Mouse (Mus musculus): ENCODE results near the gene Ccni.
A peak's percentile ranks its signal among the peaks of the same experiment; 100 is the strongest.

Gene Ccni

DNA sequence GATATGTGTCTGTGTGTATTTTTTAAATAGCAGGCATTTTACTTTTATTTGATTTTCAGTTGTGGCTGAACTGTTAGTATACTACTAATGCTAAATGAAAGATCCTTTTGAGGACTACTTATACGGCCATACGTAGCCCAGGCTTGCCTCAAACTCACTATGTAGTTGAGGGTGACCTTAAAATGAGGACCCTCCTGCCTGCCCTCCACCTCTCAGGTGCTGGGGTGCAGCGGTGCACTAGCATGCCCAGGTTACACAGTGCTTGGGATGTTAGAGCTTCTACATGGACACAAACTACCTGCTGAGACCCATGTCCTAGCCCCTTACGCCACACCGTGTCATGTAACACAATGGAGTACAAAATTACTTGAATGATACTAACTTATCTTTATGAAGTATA is 15.9 kb downstream of the Ccni start:
- DNase-seq: no peak

DNA sequence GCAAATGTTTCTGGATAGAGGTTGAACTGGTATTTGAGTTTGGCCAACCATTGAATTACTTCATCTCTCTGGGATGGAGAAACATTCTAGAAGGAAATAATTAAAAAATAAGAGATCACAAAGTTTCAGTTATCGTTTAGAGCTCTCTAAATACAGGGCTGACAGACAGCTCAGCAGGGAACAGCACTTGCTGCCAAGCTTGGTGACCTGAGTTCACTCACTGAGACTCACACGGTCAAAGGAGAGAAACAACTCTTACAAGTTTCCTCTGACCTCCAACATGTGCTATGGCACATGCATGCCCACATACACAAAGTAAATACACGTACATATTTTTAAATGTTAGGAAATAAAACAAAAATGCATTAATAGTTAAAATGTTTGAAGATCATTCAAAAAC is 16.7 kb downstream of the Ccni start:
- no peak for DNase-seq

DNA sequence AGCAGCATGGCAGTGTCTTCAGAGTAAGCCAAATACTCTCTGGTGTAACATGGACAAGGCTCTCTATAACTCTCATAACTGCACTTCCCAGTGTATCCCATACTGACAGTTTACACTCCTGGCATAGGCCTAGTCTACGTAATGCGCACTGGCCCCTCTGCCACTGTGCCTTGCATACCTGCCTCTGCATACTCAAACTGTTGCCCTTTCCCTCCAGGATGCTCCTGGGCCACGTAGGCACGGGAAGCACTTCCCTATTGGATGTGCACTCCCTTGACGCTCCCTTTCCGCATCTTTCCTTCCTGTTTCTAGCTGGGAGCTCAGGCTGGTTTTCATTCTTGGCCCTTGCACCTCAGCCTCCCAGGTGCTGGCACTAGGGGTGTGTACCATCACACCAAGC is 21.7 kb downstream of the Ccni start:
- no peak for DNase-seq

DNA sequence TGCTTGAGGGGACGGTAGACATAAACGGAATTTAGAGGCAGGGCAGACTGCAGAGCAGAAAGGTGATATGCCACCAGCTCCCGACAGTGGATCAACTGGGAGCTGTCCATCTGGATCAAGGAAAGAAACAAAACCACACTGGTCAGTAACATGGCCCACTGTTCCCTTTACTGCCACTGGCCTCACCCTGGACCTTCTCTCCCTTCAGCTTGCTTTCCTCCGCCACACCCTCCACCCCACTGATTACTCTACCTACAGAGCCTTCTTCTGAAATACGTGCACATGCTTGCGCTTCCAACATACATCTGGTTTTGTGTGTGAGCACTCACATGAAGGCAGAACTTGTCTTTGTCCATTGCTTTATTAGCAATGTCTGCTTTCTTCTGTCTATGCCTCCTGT is 23.0 kb downstream of the Ccni start:
- DNase-seq: no peak

DNA sequence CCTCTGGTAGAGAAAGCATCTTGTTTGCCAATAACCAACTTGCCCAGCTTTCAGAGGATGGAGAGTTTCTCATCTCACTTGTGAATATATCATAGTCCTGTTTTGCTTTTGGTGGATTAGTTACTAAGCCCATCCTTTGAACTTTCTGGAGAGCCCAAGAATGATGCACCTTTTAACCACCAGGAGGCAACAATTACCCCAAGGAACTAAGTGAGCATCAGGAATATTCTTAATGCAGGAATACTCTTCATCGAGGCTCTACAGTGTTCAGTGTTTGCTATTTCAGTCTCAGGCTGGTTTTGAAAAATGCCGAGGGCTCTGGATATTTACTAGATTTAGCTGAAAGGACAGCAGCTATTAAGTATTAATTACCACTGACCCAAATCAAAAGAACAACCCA is 26.0 kb downstream of the Ccni start:
- DNase-seq: no peak

DNA sequence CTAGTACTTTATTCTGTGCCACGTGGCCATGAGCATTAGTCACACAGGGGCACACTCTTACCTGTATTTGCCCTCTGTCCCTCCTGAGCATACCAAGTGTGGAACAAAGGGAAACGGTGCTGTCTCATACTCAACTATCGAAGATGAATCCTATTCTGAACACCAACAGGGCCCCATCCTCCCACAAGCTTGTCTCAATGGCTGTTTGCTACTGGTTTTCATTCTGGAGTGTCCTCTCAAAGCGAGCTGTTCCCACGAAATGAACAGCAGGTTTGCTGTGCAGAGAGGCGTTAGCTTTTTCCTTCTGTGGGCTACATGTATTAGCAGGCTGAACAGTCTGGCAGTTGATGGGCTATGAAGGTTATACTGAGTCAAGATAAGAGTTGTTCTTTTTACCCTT is 27.7 kb downstream of the Ccni start:
- no peak for DNase-seq

DNA sequence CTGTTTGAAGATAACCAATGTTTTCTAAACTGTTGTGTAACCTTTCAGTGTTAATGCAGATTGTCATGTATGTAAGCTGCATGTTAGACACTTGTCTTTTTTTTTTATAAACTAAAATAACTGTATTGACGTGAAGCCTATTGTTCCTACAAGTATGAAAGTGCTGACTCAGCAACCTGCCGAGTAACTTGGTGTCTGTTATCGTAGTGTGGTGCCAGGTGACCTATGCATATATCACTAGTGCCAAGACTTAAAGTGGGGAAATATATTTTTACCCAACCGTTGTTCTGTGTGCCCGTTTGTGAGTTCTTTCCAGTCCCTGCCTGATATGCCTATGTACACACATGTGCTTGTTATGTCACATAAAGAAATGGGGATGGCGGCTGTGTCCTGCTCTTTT is 31.6 kb downstream of the Ccni start:
- DNase-seq: no peak

DNA sequence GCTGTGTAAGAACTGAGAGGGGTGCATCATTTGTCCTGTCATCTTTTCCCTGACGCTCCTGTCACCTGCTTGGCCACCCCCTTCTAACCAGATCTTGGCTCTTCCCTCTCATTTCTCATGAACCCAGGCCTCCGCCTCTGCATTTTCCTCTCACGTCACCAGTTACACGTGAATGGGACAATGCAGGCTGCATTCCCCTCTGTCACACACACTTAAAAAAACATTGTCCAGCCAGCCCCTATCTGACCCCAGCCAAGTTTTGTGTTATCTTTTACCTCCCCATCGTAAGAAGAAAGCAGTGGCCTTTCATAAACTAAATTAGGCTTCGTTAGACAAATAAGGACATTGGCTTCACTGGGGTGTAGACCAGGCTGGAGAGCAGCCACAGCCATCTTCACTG is 33.8 kb downstream of the Ccni start:
- no peak for DNase-seq

DNA sequence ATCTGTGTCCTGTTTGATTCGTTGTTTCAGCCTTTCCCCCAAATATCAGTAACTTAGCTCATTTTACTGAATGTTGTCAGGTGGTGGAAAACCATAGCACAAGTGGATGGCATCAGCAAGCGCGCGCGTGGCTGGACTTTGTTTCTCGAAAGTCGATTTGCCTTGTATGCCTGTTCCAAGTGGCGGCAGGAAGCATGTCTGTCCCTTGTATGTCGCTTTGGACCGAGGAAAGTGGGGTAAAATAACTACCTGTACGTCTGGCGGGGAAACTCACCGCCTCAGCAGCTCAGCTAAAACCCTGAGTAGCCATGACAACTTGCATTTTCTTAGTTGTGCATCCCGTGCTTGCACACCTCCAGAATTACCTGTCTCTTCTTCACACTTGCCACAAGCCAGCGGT is 34.9 kb downstream of the Ccni start:
- no peak for DNase-seq

DNA sequence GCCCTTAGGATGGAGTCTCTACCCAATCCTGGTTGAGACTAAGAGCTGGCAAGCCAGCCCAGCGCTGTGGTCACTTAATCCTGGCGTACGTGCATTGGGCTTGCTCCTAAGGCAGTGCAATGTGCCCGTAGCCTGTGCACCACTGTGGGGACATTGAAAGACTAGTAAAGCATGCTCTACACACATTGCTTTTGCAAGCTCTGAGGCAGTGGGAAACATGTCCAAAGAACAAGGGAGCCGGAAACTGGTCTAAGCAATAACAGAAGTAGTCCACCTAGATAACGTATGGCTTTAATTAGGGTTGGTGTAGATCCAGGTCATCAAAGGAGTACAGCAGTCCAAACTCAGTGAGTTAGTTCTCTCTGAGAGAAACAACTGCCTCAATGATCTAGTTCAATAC is 37.6 kb downstream of the Ccni start:
- no peak for DNase-seq

DNA sequence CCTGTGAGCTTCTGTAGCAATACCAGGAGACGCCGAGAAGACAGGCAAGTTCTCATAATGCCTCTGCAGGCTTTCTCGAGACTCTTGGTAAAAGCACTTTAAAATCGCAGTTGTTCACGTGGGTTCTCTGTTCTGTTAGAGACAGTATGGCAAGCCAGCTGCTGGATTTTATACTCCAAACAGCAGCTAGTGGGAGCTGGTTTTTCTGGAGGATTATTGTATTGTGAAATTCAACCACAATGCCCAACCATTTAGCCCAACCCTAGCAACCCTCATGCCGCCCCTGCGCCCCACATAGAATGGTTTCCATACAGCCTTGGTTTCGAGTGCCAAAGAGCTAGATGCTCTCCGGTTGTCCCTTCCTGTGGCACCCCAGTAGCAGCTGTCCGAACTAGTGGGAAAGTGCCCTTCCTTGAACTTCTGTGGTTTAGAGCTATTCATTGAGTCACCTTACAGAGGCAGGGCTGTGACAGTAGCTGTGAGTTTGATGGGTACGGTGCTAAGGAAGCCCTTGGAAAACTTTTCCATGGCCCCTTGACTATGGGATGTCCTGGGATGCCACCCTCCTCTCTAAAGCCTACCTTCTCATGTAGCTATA is 38.3 kb downstream of the Ccni start:
- DNase-seq: no peak

DNA sequence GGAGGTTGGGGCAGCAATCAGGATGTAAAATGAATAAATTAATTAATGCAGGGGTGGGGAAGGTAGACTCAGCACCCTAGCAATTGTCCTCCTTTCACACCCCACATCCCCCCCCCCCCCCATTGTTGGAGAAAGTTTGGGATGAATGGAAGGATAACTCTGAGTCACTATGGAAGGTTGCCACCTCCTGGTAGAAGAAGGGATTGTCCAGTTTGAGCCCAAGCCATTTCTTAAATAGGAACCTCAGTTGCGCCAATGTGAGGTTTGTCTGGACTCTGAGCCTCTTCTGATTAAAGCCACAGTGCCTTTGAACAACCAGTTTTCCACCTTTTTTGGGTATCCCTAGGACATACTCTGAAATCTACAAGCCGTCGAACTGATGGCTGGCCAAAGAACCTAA is 42.8 kb downstream of the Ccni start:
- DNase-seq: peak; percentile 79

DNA sequence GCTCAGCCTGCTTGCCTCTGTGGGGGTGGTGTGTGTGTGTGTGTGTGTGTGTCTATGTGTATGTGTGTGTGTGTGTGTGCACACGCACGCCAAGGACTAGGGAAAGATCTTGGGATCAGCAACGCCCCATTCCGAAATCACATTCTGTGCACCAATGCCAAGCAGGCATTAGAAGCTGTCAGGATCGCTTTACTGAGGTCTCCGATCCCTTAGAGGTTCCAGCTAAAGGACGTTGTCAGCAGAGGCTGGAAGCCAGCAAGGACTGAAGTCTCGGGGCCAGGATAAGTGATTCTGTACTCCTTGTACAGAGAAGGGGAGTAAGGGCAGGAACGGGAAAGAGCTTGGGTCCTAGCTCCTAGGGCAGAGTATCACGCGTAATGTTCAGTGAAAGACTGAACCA is 51.9 kb downstream of the Ccni start:
- DNase-seq: no peak

DNA sequence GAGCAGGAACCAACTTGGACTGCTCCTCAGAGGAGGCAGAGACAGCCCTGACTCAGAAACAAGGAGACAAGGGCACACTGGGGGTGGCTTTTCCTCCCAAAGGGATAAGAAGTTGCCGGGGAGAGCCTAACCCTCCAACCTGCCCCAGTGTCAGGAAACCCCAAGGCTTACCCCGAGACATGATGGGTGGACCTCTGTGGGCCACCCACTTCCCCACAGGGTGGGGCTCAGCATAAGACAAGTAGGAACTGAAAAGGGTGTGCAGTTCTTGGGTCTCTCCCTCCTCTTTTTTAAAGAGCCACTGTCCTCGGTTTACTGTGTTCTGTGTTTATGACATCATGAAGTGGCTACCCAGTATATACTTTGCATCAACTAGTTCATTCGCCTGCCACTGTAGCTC is 53.8 kb downstream of the Ccni start:
- DNase-seq: no peak

DNA sequence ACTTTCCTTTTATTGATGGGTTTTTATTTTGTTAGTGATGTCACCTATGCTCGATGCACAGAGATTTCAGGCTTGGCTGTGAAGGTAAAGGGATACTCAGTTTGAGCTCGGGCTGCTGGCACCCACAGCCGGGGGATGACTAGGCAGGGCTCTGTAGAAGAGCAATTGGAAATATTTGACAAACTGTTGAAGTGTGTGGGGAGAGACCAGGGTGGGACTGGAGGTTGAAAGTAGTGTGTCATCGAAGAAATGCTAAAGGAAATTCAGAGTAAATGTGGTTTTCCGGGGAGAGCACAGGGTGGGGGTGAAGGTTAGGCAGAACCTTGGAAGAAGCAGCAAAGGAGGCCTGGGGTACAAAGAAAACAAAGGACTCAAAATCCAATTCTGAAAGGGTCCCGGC is 54.3 kb downstream of the Ccni start:
- DNase-seq: no peak

DNA sequence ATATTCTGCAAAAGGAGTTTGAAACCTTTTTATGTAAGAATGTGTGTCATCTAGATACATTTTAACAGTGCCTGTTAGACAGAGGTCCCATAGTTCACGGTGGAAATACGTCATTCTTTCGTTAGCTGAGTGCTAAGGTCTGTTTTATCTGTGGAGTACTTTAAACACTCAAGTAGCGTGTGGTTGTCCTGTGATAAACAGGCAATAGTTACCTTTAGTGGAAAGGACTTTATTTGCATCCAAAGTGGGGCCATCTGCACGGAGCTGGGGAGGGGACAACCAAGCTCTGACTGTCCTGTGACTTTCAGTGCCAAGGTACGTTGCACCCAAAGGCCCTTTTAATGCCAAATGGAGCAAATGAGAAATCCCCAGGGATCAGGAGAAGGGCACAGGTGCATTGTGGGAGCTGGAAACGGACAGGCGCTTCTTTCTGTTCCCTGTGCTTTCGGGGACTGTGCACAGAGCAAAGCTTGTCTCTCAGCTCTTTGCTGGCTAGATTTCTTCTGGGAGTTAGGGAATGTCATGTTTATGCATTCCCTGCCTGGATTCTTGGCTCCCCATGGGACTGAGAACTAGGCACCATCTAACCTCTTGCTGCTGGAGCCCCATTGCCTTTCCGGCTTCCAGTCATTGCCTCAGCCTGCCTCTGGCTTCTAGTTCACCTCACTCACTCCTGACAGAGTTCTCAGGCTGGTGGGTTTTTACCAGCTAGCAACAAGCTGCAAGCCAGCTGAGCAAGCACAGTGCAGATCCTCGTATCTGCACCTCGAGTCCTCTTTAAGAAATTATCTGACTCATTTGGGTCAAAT is 56.1 kb downstream of the Ccni start:
- no peak for DNase-seq

DNA sequence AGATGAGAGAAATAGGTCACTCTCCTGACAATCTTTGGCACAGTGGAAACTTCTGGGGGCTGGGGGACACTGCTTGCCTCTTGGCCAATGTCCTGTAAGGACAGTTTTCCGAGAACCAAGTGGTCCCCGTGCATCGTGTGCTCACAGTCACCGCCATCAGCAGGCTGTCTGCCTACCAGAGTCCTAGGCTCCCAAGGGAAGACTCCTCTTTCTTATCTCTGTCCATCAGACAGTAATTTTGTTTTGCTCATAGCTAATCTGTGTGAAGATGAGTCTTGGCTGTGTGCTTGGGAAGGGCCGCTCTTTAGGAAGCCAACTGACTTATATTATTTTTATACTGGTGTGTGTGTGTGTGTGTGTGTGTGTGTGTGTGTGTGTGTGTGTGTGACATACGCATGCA is 60.8 kb downstream of the Ccni start:
- DNase-seq: no peak

DNA sequence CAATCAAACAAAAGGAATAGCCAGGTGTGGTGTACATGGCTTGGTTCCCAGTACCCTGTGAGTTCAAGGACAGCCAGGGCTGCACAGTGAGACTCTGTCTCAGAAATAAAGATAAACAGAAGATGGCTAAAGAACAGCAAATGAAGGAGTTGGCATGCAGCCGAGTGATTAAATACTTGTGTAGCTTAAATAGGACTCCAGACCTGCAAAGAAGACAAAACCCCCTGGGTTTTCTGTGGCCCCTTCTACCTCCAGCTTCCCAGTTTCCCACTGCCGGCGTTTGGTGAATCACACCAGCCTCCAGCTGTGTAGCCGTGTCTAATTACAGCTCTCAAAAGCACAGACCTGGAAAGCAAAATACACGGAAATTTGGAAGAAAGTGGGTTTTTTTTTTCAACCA is 61.4 kb downstream of the Ccni start:
- DNase-seq: no peak

DNA sequence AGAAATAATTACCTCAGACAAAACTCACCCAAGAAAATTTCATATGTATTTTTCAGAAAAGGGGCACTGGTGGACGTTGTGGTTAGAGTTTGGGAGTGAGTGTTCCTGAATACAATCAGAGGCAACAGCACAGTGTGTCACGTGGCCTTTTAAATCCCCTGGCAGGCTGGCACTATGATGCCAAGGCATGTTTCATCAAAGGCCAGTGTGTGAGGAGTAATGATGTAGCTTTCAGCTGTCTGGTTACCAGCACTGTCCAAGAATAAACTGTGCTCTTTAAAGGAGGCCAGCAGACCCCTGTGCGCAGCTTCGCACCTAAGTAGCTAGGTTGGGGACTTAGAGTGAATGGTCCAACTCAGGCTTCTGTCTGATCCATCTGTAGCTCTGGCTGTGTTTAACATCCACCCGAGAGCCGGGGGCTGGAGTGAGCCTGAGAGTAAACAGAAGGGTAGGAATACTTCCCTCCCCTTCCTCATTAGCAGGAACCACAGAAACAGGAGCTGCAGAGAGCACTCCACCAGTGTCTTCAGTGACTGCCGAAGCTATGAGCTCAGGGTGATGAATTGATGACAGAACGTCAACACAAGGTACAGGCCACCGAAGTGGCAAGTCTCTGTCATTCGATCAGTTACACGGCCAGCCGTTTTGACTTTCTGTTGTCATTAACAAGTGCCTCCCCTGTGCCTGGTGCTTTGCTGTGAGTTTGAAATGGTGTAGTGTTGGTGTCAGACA is 62.8 kb downstream of the Ccni start:
- no peak for DNase-seq

DNA sequence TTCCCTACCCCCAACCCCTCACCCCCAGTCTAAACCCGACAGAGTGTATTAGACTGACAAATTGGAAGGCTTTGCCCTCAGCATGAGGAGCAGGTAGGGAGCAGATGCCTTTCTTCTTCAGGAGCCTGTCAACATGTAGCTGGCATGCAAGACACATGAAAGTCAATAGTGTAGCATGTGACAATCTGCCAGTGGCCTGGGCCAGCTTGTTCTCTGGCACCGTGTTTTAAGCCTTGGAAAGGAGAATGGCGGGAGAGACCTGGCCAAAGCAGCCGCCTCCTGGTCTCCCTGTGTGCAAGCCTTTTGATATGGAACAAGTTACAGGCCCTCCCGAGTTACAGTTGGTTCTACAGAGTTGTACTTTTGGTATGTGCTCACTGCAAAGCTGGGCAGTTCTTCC is 65.5 kb downstream of the Ccni start:
- no peak for DNase-seq

DNA sequence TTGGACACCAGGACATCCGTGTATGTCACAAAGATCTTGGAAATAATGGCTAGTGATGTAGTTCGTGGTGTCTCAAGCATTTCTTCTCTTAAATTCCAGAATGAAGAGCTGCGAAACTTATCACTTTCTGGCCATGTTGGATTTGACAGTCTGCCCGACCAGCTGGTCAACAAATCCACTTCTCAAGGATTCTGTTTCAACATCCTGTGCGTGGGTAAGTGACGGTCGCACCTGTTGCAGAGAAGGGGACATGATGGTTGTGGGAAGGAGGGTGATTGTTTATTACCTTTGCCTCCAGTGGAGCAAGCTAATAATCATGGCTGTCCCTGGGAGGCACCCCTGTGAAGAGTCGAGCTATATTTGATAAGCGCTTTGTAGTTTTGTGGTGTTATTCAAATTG is 66.9 kb downstream of the Ccni start:
- no peak for DNase-seq

DNA sequence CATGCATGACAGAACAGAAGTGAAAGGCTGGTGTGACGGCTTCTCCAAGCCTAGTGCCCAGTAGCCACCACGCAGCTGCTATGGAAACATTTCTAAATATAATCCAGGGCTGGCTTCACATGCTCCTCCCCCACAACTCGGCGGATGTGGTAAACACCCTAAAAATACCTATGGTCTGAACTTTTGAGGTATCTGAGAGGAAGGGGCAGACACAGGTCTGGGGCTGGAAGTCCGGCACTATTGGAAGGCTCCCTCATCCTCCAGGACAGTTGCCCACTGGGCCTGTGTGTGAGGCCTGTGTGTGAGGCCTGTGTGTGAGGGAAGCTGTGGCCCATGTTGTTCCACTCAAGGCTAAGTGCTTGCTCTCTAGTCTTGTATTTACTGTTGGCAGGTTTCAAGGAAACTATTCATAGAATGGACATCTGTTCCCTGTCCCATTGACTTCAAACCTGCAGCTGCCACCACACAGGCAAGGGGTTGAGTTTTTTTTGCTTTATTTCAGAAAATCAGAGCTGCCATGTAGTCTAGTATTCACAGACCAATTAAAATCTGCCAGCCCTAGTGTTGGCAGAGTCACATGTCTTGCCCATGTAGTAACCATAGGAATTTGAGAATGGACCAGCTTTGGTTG is 69.2 kb downstream of the Ccni start:
- no peak for DNase-seq

DNA sequence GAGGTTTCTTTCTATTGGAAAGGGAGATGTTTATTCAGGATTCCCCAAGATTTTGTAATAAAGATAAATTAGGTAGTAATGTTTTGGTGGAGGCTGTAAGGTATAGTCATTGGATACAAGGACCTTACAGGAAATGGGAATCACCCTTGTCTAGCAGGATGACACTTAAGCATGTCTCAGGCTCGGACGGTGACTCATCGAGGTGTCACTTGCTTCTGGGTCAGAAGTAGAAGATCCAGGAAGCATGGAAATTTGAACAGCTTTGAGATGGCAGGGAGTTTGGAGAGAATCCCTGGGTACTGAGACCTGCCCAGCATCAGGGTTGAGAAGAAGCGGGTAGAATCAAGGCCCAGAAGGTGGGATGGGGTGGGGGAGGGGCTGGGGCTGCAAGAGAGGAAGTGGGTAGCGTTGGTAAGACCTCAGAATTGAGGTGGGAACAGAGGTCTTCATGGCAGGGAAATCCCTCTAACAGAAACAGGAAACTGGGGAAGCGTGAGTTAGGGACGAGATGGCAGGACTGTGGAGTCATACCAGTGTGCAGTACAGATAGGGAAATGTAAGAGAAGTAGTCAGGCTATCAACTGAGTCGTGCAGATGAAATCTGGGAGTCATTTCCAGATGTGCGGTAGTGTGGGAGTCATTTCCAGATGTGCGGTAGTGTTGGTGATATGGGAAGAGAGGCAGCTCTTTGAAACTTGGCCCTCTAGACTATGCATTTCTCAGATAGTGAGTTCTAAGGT is 70.8 kb downstream of the Ccni start:
- no peak for DNase-seq
